Mouse (Mus musculus) lung, postnatal 25 days (tissue): Measurements from ENCODE around the gene 1700123K08Rik.
"Not testable (repeated sequence)": the region's sequence is repeated elsewhere in the genome, so short reads cannot be mapped to it uniquely, and the experiment has no call there.

Source experiments
- DNase-seq: peaks from one replicate; pipeline ENCODE4 v3.0.0; 2022; ENCODE audit warnings: low spot score

1700123K08Rik gene

GRCm38 (mm10) chr5:138564612-138565011 is at the start of gene 1700123K08Rik:
Gene 1700123K08Rik, minus strand, starts transcription at chr5:138564712.
- not testable (repeated sequence) for DNase-seq

- DNase-seq = no peak
These were observed 22.9 kb upstream of the 1700123K08Rik start for GRCm38 (mm10) chr5:138587396-138587795.

GRCm38 (mm10) chr5:138571623-138572022 is 7.1 kb upstream of the 1700123K08Rik start:
- no peak for DNase-seq

- DNase-seq = no peak
These were observed 11.8 kb downstream of the 1700123K08Rik start for GRCm38 (mm10) chr5:138552718-138553117.

GRCm38 (mm10) chr5:138532491-138532890 is 32.0 kb downstream of the 1700123K08Rik start:
- no peak for DNase-seq
